Mouse (Mus musculus): ENCODE data around the gene Cygb.

GRCm38 (mm10) chr11:116641731-116642130 is 12.4 kb downstream of the Cygb start:
- TF ChIP-seq TAL1 (IDR thresholded peaks at IDR 0.05; ENCODE audit: low read length): no peak
- no peak for TF ChIP-seq GATA1 (IDR thresholded peaks at IDR 0.05; ENCODE audit: low read length)
